Mouse (Mus musculus) embryonic stem cell, embryonic (primary cell): Measurements from ENCODE around the gene Serpinf2.

Experiments
- CTCF ChIA-PET, 4 experiments: fragments of 300-600 bp in 2 of 4; fragments of 350-600 bp in 2 of 4; sonication (Branson Sonifier 250); formaldehyde crosslinking; loops; one replicate each; lab custom pipeline; 2022; ENCODE audit warnings: inconsistent platforms in 2 of 4; lab: Charles Lee
- POLR2A ChIA-PET, 4 experiments: fragments of 300-600 bp in 2 of 4; fragments of 350-600 bp in 2 of 4; sonication (Branson Sonifier 250); formaldehyde crosslinking; loops; one replicate each; lab custom pipeline; 2022; ENCODE audit warnings: antibody characterized with exemption in 4 of 4, inconsistent platforms in 1 of 4; lab: Charles Lee

The Serpinf2 gene

GRCm38 (mm10) chr11:75439363-75439762 lies at the start of gene Serpinf2:
Gene Serpinf2 (minus strand): TSS chr11:75439591.
- ChIA-PET CTCF (interaction anchor here in 2 of 4 experiments (0.9 to 1.2 kb wide), 2 partner anchors 33 to 270 kb away, joined by 3 read pairs; partner anchors contain the start of gene Hic1 (in 1 of the 2)), POLR2A (interaction anchor here in 2 of 4 experiments (0.8 to 1.4 kb wide), 8 partner anchors 9 to 91 kb away, joined by 3 to 8 read pairs (median 3); partner anchors contain the start of genes Rpa1 (in 1 of the 2), Smyd4 (in 1 of the 2) and Tlcd2 (in 1 of the 2))

- POLR2A ChIA-PET: interaction anchor here (0.6 to 7.0 kb wide), 44 partner anchors 8 to 657 kb away, joined by 3 to 117 read pairs (median 6); partner anchors contain the start of genes Tlcd2 (in 4 of the 4), Rilp (in 3 of the 4), Wdr81 (in 2 of the 4) and Crk (in 1 of the 4)
- CTCF ChIA-PET: interaction anchor here in 2 of 4 experiments (2.0 to 3.6 kb wide), 2 partner anchors 23 kb away, joined by 21 to 30 read pairs; partner anchors contain the start of gene Rilp (in 2 of the 2)
Measured at GRCm38 (mm10) chr11:75487496-75487895, 48.1 kb upstream of the Serpinf2 start.

- POLR2A ChIA-PET: interaction anchor here (0.5 to 7.0 kb wide), 76 partner anchors 9 to 656 kb away, joined by 3 to 117 read pairs (median 5); partner anchors contain the start of genes Rilp (in 4 of the 4), Tlcd2 (in 4 of the 4), Scarf1 (in 3 of the 4) and Crk (in 2 of the 4)
- CTCF ChIA-PET: interaction anchor here in 3 of 4 experiments (0.6 to 3.6 kb wide), 10 partner anchors 18 to 577 kb away, joined by 3 to 30 read pairs (median 4); partner anchors contain the start of genes Rilp (in 3 of the 3), Tlcd2 (in 1 of the 3) and Wdr81 (in 1 of the 3)
Measured at GRCm38 (mm10) chr11:75486601-75487285, 47.4 kb upstream of the Serpinf2 start, which contains the start of gene Prpf8. Gene Prpf8 (plus strand): TSS chr11:75486816.

- CTCF ChIA-PET: interaction anchor here in 3 of 4 experiments (0.7 to 3.6 kb wide), 9 partner anchors 17 to 316 kb away, joined by 3 to 30 read pairs (median 4); partner anchors contain the start of genes Rilp (in 3 of the 3), Tlcd2 (in 1 of the 3) and Wdr81 (in 1 of the 3)
- POLR2A ChIA-PET: interaction anchor here (0.5 to 7.0 kb wide), 71 partner anchors 8 to 656 kb away, joined by 3 to 117 read pairs (median 5); partner anchors contain the start of genes Rilp (in 4 of the 4), Tlcd2 (in 4 of the 4), Scarf1 (in 3 of the 4) and Crk (in 2 of the 4)
Measured at GRCm38 (mm10) chr11:75486192-75486591, 46.8 kb upstream of the Serpinf2 start.

GRCm38 (mm10) chr11:75473376-75473775 lies 34.0 kb upstream of the Serpinf2 start:
- CTCF ChIA-PET: no interaction called here
- POLR2A ChIA-PET: interaction anchor here in 3 of 4 experiments (0.7 to 5.8 kb wide), 6 partner anchors 10 to 13 kb away, joined by 3 to 40 read pairs (median 6); partner anchors contain the start of genes Prpf8 (in 2 of the 3) and Tlcd2 (in 2 of the 3)

- POLR2A ChIA-PET: interaction anchor here in 3 of 4 experiments (0.7 to 5.8 kb wide), 9 partner anchors 8 to 115 kb away, joined by 3 to 40 read pairs (median 5); partner anchors contain the start of genes Prpf8 (in 2 of the 3), Tlcd2 (in 2 of the 3) and Pitpna (in 1 of the 3)
- CTCF ChIA-PET: interaction anchor here in 1 of 4 experiments (0.5 to 1.6 kb wide), 3 partner anchors 38 to 193 kb away, joined by 3 read pairs; no protein-coding TSS in a partner anchor
Measured at GRCm38 (mm10) chr11:75472469-75473081, 33.2 kb upstream of the Serpinf2 start.

GRCm38 (mm10) chr11:75470675-75471074 lies 31.3 kb upstream of the Serpinf2 start:
- POLR2A ChIA-PET: interaction anchor here in 3 of 4 experiments (0.6 to 5.8 kb wide), 4 partner anchors 9 to 18 kb away, joined by 3 to 40 read pairs (median 17); partner anchors contain the start of genes Tlcd2 (in 2 of the 3) and Prpf8 (in 1 of the 3)

GRCm38 (mm10) chr11:75469261-75469660 lies 29.9 kb upstream of the Serpinf2 start:
- ChIA-PET POLR2A (interaction anchor here in 3 of 4 experiments (0.5 to 4.5 kb wide), 12 partner anchors 8 to 643 kb away, joined by 3 to 23 read pairs (median 5); partner anchors contain the start of genes Prpf8 (in 2 of the 3), Rilp (in 2 of the 3) and Tlcd2 (in 2 of the 3)), CTCF (interaction anchor here in 3 of 4 experiments (0.6 to 2.2 kb wide), 6 partner anchors 14 to 173 kb away, joined by 4 to 7 read pairs (median 5); partner anchors contain the start of gene Prpf8 (in 1 of the 3))

More at GRCm38 (mm10) chr11:75470675-75471074, 31.3 kb upstream of the Serpinf2 start:
- CTCF ChIA-PET: no interaction called here

GRCm38 (mm10) chr11:75468410-75468809 lies 29.0 kb upstream of the Serpinf2 start:
- CTCF ChIA-PET: interaction anchor here in 2 of 4 experiments (0.5 to 2.2 kb wide), 4 partner anchors 14 to 88 kb away, joined by 3 to 7 read pairs (median 5); partner anchors contain the start of gene Wdr81 (in 1 of the 2)
- POLR2A ChIA-PET: interaction anchor here in 3 of 4 experiments (0.7 to 4.5 kb wide), 21 partner anchors 7 to 204 kb away, joined by 3 to 23 read pairs (median 5); partner anchors contain the start of genes Rilp (in 3 of the 3), Prpf8 (in 2 of the 3), Tlcd2 (in 2 of the 3) and Wdr81 (in 2 of the 3)

GRCm38 (mm10) chr11:75467512-75468215 lies 28.3 kb upstream of the Serpinf2 start:
- ChIA-PET POLR2A (interaction anchor here in 3 of 4 experiments (0.5 to 9.9 kb wide), 29 partner anchors 7 to 800 kb away, joined by 3 to 130 read pairs (median 5); partner anchors contain the start of genes Rilp (in 3 of the 3), Wdr81 (in 3 of the 3), Prpf8 (in 2 of the 3) and Slc43a2 (in 1 of the 3)), CTCF (interaction anchor here in 2 of 4 experiments (0.5 to 2.2 kb wide), 9 partner anchors 13 to 1096 kb away, joined by 3 to 7 read pairs (median 3); partner anchors contain the start of gene Wdr81 (in 1 of the 2))

GRCm38 (mm10) chr11:75466731-75467505 lies 27.5 kb upstream of the Serpinf2 start:
- CTCF ChIA-PET: interaction anchor here in 3 of 4 experiments (0.6 to 2.1 kb wide), 8 partner anchors 12 to 302 kb away, joined by 3 to 7 read pairs (median 4); partner anchors contain the start of gene Wdr81 (in 1 of the 3)

GRCm38 (mm10) chr11:75465051-75465450 lies 25.7 kb upstream of the Serpinf2 start:
- ChIA-PET CTCF (interaction anchor here in 1 of 4 experiments (0.6 to 0.9 kb wide), 2 partner anchors 45 to 316 kb away, joined by 3 read pairs; partner anchors contain the start of gene Rilp), POLR2A (interaction anchor here in 3 of 4 experiments (0.8 to 9.9 kb wide), 8 partner anchors 13 to 45 kb away, joined by 3 to 130 read pairs (median 13); partner anchors contain the start of genes Prpf8 (in 3 of the 3), Wdr81 (in 2 of the 3) and Rilp (in 1 of the 3))

More at GRCm38 (mm10) chr11:75466731-75467505, 27.5 kb upstream of the Serpinf2 start:
- POLR2A ChIA-PET: interaction anchor here in 3 of 4 experiments (0.5 to 9.9 kb wide), 20 partner anchors 11 to 799 kb away, joined by 3 to 130 read pairs (median 4); partner anchors contain the start of genes Rilp (in 3 of the 3), Prpf8 (in 2 of the 3), Wdr81 (in 2 of the 3) and Slc43a2 (in 1 of the 3)

- CTCF ChIA-PET: interaction anchor here in 1 of 4 experiments (0.6 to 0.9 kb wide), 2 partner anchors 46 to 316 kb away, joined by 3 read pairs; partner anchors contain the start of gene Rilp
- POLR2A ChIA-PET: interaction anchor here in 3 of 4 experiments (0.6 to 9.9 kb wide), 11 partner anchors 13 to 223 kb away, joined by 3 to 130 read pairs (median 3); partner anchors contain the start of genes Prpf8 (in 2 of the 3), Wdr81 (in 2 of the 3) and Rilp (in 1 of the 3)
Measured at GRCm38 (mm10) chr11:75464417-75464816, 25.0 kb upstream of the Serpinf2 start.

GRCm38 (mm10) chr11:75463624-75464023 lies 24.2 kb upstream of the Serpinf2 start:
- POLR2A ChIA-PET: interaction anchor here in 3 of 4 experiments (0.5 to 9.9 kb wide), 21 partner anchors 8 to 270 kb away, joined by 3 to 130 read pairs (median 4); partner anchors contain the start of genes Rilp (in 3 of the 3), Wdr81 (in 3 of the 3), Prpf8 (in 2 of the 3) and Rtn4rl1 (in 1 of the 3)
- CTCF ChIA-PET: interaction anchor here in 3 of 4 experiments (0.7 to 3.0 kb wide), 3 partner anchors 47 to 61 kb away, joined by 4 to 21 read pairs (median 5); partner anchors contain the start of gene Rilp (in 1 of the 3)
